ENCODE assay signal across 25 mouse cellular contexts in the genomic region with DNA sequence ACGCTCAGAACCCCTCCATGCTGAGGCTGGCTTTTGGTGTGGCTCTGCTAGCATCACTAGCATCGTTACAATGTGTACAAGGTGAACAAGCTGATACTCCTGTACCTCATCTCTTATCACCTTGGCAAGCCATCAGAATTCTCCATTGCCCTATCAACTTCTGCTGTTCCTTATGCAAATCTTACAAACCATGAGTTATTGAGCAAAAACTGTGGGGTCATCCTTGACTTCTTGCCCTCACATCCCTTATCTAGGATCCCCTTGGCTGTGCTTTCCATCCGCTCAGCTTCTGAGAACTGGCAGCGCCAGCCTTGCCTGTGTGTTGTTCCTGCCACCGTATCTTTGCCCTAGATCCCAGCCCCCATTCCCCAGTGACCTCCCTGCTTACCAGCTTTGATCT. TPM values are rescaled to one million over a fixed set of nuclear protein-coding genes. Genes with fewer than 3 reads are reported as not detected.
DNase-seq lines count a peak whose midpoint lies in the region; ATAC-seq lines count a peak whose summit lies in the region.
"Had no signal": no experiment of that assay in that cellular context is flagged by ENCODE, and none has a peak within 500 bp of the region (broad histone marks: within the 10 kb centered on the region; RNA-seq: fewer than 3 reads in every experiment).

No protein-coding gene starts in this region.

- H3K36me3 ChIP-seq in megakaryocyte, embryonic 14.5 days (replicated peaks; ENCODE audit: low read length): no peaks in the 10 kb centered on the region
- H3K36me3 ChIP-seq in liver, embryonic 15.5 days (replicated peaks): peaks cover 4% of the 10 kb centered on the region; the same call in 1 of the 2 replicates
- no peaks in the 10 kb centered on the region for H3K36me3 ChIP-seq in hindbrain, embryonic 16.5 days (ENCODE audit: control insufficient read depth, insufficient read depth, low read length)
- H3K36me3 ChIP-seq: intestine, embryonic 15.5 days; limb, embryonic 10.5 days; limb, embryonic 15.5 days; lung, embryonic 15.5 days had no signal

- no peak for ATAC-seq in megakaryocyte, adult 5-6 weeks (ENCODE audit: poor library complexity, severe bottlenecking)
- ATAC-seq in liver, embryonic 15.5 days (ENCODE audit: insufficient read depth): peak; percentile 43
- ATAC-seq in hindbrain, embryonic 16.5 days: no peak
- ATAC-seq: forebrain, embryonic 16.5 days; hindbrain, postnatal 0 days; intestine, embryonic 15.5 days had no signal

- peaks cover 53% of the 10 kb centered on the region for H3K4me1 ChIP-seq in megakaryocyte, embryonic 14.5 days
- peaks cover 57% of the 10 kb centered on the region for H3K4me1 ChIP-seq in liver, embryonic 15.5 days (replicated peaks)
- no peaks in the 10 kb centered on the region for H3K4me1 ChIP-seq in hindbrain, embryonic 16.5 days (ENCODE audit: control insufficient read depth, insufficient read depth, low read depth, low read length)
- H3K4me1 ChIP-seq: limb, embryonic 15.5 days had no signal

- WGBS in liver, embryonic 15.5 days (ENCODE audit: insufficient replicate concordance): 22% methylated on average over 5 of the region's 5 CpGs
- WGBS in hindbrain, embryonic 16.5 days: 93% methylated on average over 5 of the region's 5 CpGs

- no peaks in the 10 kb centered on the region for H3K27me3 ChIP-seq in megakaryocyte, embryonic 14.5 days (replicated peaks)
- H3K27me3 ChIP-seq in liver, embryonic 15.5 days: no peaks in the 10 kb centered on the region
- H3K27me3 ChIP-seq in hindbrain, embryonic 16.5 days (replicated peaks; ENCODE audit: control insufficient read depth, insufficient read depth, low read length): no peaks in the 10 kb centered on the region
- H3K27me3 ChIP-seq: CH12.LX; intestine, embryonic 15.5 days; limb, embryonic 15.5 days; lung, embryonic 15.5 days had no signal

- H3K9ac ChIP-seq in liver, embryonic 15.5 days: no peak overlapping the region
- no peak overlapping the region for H3K9ac ChIP-seq in hindbrain, embryonic 16.5 days (ENCODE audit: low read depth, low read length)
- H3K9ac ChIP-seq: intestine, embryonic 15.5 days; limb, embryonic 15.5 days; lung, embryonic 15.5 days had no signal

- DNase-seq in liver: peak; percentile 61
- DNase-seq in heart, postnatal 10 days: no peak
- DNase-seq in left cerebral cortex, adult 11 months (ENCODE audit: low spot score): no peak
- DNase-seq in adrenal gland, postnatal 25 days: no peak
- DNase-seq: adrenal gland, postnatal 14 days; cerebellum, adult 8-10 months; cerebellum, postnatal 25 days; kidney, adult 8-10 months; layer of hippocampus, postnatal 36 days; midbrain, embryonic 14.5 days; right cerebral cortex, postnatal 14 days; thymus, adult 2 months; thymus, postnatal 36 days had no signal

- intact Hi-C loops in heart, postnatal 10 days (cut with DNase I): no loop called here

- peak overlapping the region; percentile 56 for H3K27ac ChIP-seq in liver, embryonic 15.5 days (replicated peaks)
- H3K27ac ChIP-seq in hindbrain, embryonic 16.5 days (ENCODE audit: low read depth, low read length): no peak overlapping the region
- H3K27ac ChIP-seq: hindbrain, postnatal 0 days; intestine, embryonic 15.5 days; kidney, postnatal 0 days; limb, embryonic 10.5 days; limb, embryonic 15.5 days; lung, embryonic 15.5 days had no signal

- peak overlapping the region; percentile 46 for H3K4me3 ChIP-seq in megakaryocyte, embryonic 14.5 days (replicated peaks)
- H3K4me3 ChIP-seq in liver, embryonic 15.5 days (replicated peaks): no peak overlapping the region
- H3K4me3 ChIP-seq in hindbrain, embryonic 16.5 days (ENCODE audit: low read length): no peak overlapping the region
- H3K4me3 ChIP-seq: intestine, embryonic 15.5 days; limb, embryonic 10.5 days; limb, embryonic 15.5 days; lung, embryonic 15.5 days had no signal

- no peaks in the 10 kb centered on the region for H3K9me3 ChIP-seq in megakaryocyte, embryonic 14.5 days
- H3K9me3 ChIP-seq in liver, embryonic 15.5 days (replicated peaks): no peaks in the 10 kb centered on the region
- no peaks in the 10 kb centered on the region for H3K9me3 ChIP-seq in hindbrain, embryonic 16.5 days (ENCODE audit: control insufficient read depth, low read length)
- H3K9me3 ChIP-seq: intestine, embryonic 15.5 days; limb, embryonic 10.5 days; limb, embryonic 15.5 days; lung, embryonic 15.5 days had no signal

- peak overlapping the region; percentile 32 for H3K4me2 ChIP-seq in liver, embryonic 15.5 days
- no peak overlapping the region for H3K4me2 ChIP-seq in hindbrain, embryonic 16.5 days (ENCODE audit: low read length)
- H3K4me2 ChIP-seq: intestine, embryonic 15.5 days; limb, embryonic 15.5 days; lung, embryonic 15.5 days had no signal

RNA-seq across cellular contexts. Expression of gene Tspan14, which starts 22.2 kb away (rescaled TPM):
- polyA plus RNA-seq in megakaryocyte, embryonic 14.5 days (2012; ENCODE audit: insufficient read depth, low replicate concordance): 20.9 and 22.8 TPM in 2 replicates
- 60.6 and 66.0 TPM in 2 replicates for total RNA-seq in megakaryocyte, adult 5-6 weeks (2015)
- 72.4 and 76.5 TPM in 2 replicates for total RNA-seq in megakaryocyte, adult 5-6 weeks (2017)
- 28.8 and 34.6 TPM in 2 replicates for polyA plus RNA-seq in liver, embryonic 15.5 days (2015; fragmentation: Nextera tagmentation; extraction: Ambion mirVana)
- polyA plus RNA-seq in hindbrain, embryonic 16.5 days (2015; fragmentation: Nextera tagmentation; extraction: Ambion mirVana): 52.5 and 60.6 TPM in 2 replicates
- 10 to 100 TPM; 28.1 to 30.4 TPM for total RNA-seq in heart, postnatal 10 days (2021)
- total RNA-seq in adrenal gland, postnatal 25 days (2021): 24.7 and 31.1 TPM in 2 replicates

RNA-seq across cellular contexts. Expression of gene Fam213a, which starts 24.8 kb away (rescaled TPM):
- polyA plus RNA-seq in megakaryocyte, embryonic 14.5 days (2012; ENCODE audit: insufficient read depth, low replicate concordance): 4.5 and 11.6 TPM in 2 replicates
- total RNA-seq in megakaryocyte, adult 5-6 weeks (2015): 1.8 and 3.5 TPM in 2 replicates
- total RNA-seq in megakaryocyte, adult 5-6 weeks (2017): 2.6 and 3.6 TPM in 2 replicates
- 69.5 and 77.2 TPM in 2 replicates for polyA plus RNA-seq in liver, embryonic 15.5 days (2015; fragmentation: Nextera tagmentation; extraction: Ambion mirVana)
- 110 and 123 TPM in 2 replicates for polyA plus RNA-seq in hindbrain, embryonic 16.5 days (2015; fragmentation: Nextera tagmentation; extraction: Ambion mirVana)
- 10 to 100 TPM; 16.1 to 32.2 TPM for total RNA-seq in heart, postnatal 10 days (2021)
- 58.3 and 81.5 TPM in 2 replicates for total RNA-seq in adrenal gland, postnatal 25 days (2021)
